Mouse (Mus musculus) mesoderm, embryonic 11.5 days (tissue): Measurements from ENCODE around the gene Calcoco1.
A peak's percentile ranks its signal among the peaks of the same experiment; 100 is the strongest.

Experiments
- DNase-seq: peaks from one replicate; pipeline ENCODE4 v3.0.0-alpha.2; 2012; ENCODE audit warnings: low read depth, low spot score

Calcoco1 gene

DNA sequence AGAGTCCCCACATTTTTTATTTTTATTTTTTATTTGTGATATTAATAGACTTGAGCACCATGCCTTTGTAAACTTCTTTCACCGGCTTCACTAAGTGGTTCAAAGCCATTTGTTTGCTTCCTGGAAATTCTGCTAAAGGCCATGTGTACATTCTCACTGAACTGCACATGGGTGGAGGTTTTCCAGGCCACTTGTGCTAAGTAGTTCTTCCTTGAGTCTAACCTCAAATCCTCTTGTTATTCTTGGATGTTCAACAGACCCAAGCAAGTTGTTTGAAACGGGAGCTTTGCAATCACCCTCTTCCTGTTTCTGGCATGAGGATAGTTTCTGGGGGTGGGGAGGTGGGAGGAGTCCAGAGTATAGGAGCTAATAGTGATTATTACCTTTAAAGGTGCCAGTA is 16.5 kb upstream of the Calcoco1 start:
- DNase-seq, result no peak

DNA sequence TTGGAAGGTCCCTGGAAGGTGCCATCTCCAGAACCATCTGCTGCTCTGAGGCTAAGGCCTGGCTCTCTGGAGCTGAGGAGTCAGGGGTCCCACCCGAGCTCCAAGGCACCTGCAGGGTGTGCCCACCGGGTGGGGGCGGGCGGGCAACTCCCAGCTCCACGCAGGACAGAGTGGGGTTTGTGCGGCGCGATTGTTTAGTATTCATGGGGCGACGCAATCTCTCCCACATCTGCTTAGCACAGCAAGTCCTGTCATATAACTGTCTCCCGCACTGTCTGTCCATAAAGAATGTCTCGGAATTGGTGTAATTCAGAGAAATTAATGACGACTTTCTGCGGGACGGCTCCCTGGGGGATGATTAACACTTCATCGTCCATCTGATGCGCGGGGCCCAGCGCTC is 15.1 kb upstream of the Calcoco1 start:
- DNase-seq, result no peak

DNA sequence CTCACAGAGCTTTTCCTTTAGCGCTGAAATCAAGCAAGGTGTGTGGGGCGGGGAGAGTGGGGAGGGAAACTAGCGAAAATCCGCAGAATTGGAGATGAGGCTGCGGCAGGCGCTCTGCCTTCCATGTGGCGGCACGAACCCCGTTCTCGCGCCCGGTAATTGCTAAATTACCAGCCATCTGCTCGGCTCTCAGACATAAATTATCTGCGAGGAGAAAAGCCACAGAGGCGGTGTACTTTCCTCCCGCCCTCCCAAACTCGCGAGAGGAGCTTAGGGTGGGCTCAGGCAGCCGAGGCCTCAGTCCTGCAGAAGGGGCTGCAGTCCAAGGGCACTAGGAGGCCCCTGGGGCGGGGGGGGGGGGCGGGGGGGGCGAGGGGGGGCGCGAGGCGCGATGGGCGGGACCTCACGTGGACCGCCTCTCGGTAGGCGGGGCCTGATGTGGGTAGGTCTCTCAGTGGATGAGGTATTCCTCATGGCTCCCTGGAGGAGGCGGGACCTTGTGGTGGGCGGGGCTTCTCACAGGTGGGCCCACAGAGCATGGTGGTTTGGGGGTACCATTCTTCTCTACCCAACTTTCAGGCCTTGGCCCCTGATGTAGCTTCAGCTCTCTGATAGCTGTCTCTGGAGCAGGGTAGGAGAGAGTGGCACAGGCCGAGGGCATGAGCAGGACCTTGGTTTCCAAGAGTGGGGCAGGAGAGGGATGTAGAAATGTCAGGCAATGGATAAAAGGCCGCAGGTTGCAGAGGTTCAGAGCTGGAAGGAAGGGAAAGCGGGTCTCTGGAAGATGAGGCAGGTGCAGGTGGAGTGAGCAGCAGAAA is 14.4 kb upstream of the Calcoco1 start:
- DNase-seq, result peak; percentile 75

DNA sequence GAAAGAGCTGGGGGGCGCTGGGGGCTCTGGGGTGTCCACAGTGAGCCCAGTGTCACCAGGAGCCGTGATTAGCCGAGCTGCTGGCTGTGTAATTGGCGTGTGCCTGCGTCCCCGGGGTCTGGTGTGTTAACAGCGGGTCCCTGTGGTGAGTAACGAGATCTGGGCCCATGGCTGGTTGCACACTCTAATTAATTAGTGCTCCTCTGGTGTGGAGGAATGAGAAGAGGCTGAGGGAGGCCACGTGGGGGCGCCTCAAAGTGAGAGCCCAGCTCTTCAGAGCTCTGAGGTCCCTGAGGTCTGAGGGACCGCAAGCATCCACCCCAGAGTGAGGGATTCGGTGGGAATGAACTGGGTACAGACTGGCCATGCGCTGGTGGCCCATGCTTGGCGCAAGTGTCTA is 13.1 kb upstream of the Calcoco1 start:
- DNase-seq, result no peak

DNA sequence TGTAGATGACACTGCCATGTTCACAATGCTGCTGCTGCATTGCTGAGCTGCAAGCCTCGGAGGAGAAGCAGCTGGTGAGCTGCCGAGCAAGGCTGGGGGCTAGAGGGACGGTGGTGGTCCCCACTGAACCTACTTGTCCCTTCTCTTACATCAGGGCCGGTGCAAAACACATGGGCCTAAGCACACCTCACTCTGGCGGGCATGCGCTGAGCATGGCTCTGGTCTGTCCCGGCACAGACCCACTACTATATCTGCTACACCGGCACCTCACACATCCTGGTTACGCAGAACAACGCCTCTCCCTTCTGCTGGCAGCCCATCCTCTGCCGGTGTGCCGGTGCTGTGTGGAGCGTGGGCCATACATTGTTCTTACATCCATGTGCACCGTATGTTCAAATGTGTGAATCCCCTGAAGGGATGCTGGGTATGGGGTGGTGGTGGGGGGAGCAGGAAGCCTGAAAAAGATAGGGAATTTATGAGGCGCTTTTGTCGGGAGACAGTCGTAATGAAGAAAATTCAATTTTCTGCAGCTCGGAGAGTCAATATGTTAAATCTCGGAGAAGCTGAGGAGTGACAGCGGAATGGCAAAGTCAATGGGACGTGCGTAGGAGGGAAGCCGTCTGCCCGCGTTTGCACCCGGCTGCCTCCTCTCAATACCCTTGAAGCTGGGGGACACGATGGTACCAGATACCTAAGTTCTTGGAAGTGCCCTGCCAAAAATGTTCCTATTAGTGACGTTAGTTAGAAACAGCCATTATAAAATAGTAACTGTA is 12.0 kb upstream of the Calcoco1 start:
- no peak for DNase-seq

DNA sequence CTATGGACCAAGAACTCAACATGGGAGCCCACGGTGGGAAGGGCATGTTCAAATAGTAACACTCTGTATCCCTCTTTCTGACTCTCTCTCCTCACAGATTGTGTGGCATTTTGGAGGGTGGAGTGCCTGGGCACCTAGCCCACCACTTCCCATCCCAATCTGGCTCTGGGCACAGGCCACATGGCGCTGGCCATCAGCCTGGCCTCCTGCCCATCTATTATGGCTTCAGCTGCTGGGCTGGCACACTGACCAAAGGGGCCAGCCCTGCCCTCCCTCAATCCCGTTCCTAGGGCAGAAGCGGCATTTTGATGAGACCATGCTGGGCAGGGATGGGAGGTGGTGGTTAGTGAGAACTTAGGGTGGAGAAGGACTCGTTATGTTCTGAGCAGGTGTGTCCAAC is 11.3 kb upstream of the Calcoco1 start:
- DNase-seq, result no peak

DNA sequence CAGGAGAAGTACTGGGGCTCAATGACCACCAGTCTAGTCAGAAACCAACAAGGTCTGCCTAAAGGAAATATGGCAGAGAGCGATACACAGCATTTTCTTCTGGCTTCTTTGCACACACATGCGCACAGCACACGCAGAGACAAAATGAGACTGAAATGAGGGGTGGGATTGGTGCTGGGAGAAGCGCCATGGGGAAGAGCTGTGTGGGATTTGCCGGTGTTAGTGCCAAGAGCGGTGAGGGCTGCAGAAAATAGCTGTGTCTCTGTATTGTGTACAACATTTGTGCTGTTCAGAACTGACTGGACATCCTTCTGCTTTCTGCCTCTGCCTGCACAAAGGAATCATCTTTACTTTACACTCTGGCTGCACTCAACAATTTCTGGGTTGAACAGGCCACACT is 10.4 kb upstream of the Calcoco1 start:
- DNase-seq, result no peak

DNA sequence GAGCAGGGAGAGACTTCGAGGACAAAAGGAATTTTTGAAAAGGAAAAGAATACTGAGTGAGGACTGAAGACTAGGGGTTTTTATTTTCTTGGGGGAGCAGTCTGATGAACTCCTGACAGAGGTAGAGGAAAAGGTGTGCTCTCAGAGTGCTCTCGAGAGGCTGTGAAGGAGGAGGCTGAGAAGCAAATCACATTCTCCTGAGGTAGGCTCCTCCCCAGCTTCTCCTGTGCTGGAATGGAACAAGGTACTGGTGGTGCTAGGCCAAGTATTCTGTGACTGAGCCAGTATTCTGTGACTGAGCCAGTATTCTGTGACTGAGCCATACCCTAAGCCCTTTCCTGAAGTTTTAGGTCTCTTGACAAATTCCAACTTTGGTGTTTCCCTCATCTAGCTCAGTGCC is 6.0 kb upstream of the Calcoco1 start:
- DNase-seq, result no peak

DNA sequence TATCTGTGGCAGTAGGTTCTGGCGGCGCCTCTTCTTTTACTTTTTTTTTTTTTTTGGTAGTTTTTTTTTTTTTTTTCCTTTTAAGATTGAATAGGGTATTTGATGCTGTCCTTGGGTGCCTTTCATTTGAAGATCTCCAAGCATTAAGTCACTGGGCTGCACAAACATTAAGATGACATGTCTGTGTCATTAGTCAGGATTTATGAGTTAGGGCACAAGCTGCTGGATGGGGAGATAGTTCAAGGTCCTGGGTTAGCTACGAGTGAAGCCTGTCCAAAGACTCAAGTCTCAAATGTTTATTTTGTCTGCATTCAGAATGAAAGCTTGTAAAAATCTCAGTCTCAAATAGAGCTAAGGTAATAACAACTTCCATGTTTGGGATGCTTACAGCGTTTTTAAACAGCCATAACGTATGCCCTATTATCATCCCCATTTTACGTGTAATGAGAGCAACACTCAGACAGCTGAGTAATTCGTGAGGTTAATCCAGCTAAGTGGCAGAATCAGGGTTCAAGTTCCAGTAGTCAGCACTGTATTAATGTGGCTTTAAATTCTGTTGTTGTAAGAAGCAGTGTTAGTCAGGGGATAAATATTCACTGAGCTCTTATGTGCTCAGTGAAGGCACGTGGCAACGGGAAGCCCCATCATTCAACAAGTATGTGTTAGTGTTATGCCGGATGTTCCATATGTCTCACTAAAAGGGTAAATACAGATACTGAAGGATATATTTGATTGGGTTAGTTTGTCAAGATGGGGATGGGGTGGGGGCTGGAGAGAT is 1.6 kb upstream of the Calcoco1 start:
- DNase-seq, result no peak

DNA sequence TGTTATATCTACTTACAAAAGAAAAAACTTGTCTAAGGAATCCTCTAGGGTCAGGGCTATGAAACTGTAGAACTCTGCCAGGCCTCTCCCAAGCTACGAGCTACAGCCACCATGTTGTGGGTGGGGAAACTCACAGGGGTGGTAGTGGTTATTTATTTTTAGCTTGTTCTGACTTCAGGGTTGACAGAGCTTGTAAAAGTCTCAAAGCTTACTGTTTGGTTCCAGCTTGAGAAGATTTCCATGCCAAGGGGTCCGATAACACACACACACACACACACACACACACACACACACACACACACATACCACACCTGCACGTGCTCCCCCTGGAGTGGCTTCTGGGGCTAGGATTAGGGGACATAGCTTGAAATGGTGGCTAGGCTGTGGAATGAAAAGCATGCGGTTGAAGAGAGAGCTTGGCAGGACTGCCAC is 538 bp upstream of the Calcoco1 start:
- DNase-seq, result no peak

DNA sequence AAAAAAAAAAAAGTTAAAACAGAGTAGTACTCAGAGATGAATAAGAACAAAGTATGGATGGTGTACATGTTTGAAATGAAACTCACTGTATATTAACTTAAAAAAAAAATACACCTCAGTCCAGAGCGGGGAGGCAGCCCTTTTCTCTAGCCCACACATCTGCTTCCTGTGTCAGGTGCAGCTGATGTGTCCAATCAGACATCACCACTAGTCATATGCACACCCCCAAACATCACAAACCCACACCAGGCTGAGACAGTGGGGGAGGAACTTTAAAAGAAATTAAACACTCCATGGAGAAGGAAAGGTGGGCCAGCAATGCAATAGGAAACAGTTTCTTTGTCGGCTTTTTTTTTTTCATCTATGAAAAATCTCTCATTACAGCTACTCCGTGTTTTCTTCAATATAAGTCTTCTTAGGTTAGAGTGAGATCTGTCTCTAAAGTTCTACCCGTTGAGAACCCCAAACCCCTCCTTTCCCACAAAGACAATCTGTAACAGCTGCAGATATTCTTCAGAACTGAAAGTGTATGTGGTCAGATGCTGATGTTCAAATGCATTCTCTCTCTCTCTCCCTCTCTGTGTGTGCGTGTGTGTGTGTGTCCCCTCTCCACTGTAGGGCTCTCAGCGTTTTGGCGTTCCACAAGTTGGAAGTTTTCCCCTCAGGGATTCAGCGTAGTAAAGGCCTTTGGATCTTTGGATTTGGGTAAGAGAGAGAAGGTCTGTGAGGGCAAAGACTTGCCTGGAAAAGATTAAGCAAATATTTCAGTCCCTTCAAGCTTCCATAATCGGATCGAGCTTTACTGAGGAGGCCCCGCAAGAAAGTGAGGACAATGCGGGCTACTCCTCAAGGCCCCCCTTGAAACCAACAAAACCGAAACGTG is 721 bp downstream of the Calcoco1 start:
- DNase-seq, result no peak

DNA sequence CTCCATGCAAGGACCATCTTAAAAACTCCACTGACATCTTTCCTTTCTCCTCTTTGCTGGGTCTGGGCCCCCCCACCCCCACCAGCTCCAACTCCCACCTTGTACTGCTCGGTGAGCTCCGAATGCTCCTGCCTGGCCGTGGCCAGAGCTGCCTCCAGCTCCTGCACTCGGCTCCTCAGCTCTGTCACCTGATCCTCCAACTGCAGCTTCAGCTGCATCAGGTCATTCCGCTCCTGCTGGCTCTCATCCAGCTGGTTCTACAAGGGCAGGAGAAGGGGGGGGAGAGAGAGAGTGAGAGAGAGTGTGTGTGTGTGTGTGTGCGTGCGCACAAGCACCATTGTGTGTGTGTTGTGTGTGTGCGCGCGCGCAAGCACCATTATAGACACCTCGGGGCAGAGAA is 5.8 kb downstream of the Calcoco1 start:
- no peak for DNase-seq

DNA sequence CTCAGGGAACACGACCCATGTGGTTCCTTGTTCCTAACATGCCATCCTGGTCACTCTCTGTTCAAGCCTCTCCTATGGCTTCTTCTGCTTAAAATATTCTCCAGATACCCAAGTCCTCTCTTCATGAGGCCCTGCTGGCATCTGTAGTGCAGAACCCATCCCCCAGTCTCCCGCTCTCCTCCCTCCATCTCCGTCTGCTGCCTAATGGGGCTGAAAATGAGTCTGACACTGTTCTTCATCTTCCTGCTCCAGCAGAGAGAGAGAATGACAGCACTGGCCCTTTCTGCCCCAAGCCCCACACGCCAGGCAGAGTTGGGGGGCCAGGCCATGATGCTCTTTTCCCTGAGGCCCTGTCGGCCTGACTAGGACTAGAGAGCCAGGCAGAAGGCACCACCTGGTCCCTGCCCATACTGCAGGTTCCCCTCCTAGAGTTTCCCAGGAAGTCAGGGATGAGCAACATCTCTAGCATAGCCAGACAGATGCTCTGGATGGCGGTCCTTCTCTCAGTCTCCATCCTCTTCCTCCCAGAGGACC is 14.2 kb downstream of the Calcoco1 start:
- peak; percentile 23 for DNase-seq

DNA sequence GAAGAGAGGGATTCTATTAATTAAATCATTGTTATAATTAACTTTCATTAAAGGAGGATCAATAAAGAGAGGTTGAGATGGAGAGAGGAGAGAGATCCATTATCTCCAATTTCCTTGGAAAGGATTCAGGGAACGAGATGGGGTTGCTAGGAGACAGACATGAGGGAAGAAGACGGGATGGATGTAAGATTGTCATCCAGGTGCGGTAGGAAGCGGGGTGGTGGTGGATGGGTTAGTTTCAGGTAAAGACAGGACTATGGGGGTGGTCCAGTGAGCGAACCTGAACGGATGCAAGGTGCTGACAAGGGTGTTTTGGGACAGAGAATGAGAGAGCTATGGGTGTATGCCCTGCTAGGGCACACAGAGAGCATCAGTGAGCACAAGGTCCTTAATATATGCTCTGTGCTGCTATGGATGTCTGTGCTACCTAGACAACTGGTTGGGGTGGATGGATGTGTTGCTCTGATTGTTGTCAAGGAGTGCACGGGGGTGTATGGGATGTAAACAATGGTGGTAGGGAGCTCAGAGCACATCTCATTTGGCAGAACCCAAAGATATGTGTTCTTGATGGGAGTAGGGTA is 16.0 kb downstream of the Calcoco1 start:
- no peak for DNase-seq

DNA sequence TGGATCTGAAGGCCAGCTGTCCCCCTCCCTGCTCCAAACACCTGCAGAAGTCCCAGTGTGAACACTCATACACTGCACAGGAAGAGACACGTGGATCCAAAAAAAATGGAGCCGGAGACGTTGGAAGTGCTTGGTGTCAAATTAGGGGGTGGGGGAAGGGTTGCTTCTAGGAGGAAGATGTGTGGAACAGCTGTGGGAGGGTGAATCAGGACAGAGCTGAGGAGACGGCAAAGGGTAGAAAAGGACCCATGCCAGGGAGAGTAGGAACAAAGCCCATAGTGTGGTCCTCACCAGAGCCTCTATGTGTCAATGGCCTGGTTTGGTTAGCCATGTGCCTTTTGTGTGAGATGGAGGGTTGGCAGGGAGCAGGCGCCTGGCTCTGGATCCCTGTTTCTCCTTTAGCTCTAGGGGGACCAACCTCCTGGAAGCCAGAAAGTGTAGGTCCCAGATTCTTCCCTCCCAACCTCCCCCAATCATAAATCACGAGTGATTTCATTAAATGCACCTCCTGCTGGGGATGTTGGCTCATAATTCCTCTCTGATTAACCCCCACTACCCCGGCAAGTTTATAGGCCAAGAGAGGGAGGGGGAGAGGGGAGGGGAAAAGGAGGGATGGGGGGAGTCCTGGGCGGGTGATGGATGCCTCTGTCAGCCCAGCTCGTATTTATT is 16.6 kb downstream of the Calcoco1 start:
- peak; percentile 31 for DNase-seq

DNA sequence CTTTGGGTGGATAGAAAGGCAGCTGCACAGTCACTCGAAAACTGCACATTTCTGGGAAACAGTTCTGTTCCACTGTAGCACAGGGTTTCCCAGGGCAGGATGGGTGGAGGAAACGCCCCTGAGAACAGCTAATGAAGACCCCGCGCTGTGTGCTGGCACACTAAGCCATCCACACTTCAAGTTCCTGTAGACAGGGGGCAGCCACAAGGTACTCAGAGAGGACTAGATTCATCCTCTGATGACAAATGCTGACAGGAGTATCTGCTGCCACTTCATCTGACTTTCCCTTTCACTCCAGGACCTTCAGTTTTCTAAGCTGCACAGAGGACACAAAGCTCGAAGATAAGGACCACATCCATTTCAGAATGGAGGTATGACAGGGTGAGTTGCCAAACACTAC is 17.2 kb downstream of the Calcoco1 start:
- DNase-seq, result no peak

DNA sequence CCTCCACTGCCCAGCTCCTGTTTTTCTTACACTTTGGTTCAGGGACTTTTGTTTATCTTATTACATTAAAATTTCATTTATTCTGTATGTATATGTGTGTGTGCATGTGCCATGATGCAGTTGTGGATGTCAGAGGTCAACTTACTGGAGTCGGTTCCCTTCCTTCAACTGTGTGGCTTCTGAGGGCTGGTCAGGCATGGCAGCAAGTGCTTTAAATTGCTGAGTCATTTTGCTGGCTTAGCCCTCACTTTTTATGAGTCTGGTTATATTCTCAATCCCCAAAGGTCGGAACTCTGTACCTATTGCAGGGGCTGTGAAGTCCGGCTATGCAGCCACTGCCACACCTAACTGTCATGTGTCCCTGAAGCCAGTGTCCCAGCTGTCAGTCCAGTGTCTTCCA is 19.0 kb downstream of the Calcoco1 start:
- no peak for DNase-seq

DNA sequence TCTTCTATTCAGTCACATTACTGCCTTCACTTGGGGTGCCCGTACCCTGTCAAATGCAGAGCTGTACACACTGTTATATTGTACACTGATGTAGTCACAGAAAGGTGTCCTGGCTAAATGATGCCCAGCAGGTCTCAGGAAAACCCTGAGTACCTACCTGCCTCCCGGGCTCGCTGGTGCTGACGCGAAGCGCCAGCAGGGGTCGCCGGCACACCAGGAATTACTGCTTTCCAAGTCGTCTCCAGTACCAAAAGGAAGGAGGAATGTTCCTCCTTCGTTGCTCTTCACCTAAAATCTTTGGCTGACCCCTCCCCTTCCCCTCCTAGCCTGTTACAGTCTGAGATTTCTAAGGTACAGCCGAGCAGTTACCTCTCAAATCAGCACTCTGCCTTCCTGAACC is 23.8 kb downstream of the Calcoco1 start:
- DNase-seq, result peak; percentile 80

DNA sequence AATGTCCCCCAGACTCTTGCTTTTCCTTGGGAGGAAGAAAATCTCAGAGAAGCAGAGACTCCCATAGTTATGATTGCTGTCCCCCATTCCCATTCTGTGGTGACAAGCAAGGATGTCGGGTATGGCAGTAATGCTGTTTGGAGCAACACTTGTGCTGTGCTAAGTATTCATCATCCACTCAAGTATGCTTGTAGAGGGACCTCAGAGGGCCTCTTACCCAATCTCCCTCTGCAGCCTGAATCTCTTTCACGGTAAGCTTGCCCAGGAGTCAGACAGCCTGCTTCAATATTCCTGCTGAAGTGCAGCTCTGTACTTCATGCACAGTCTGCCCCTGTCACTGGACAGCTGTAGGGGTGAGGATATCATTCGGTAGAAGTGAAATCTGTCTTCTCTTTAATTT is 25.1 kb downstream of the Calcoco1 start:
- no peak for DNase-seq

DNA sequence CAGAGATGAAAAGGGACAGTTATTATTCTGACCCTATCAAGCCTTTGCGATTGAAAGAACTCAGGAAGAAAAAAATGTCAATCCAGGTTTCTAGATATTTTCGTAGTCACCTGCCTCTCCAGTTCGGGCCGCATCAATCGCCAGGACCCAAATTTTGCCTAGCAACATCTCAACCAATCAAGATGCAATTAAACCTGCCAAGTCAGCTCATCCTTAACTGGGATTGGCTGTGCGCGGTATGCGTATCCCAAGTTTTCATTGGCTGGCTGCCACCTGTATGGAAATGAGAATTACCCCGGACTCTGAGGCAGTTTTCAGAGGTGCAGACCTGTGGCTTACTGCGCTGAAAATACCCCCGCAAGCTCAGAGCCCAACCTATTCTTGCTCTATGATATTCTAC is 28.4 kb downstream of the Calcoco1 start:
- DNase-seq, result no peak
